Mouse (Mus musculus): Measurements from ENCODE around the gene Ryr3. TPM values are rescaled to one million over a fixed set of nuclear protein-coding genes. Genes with fewer than 3 reads are reported as not detected.

Ryr3 gene
- polyA plus RNA-seq, 1 experiment from 2014 or later, result 2.2 TPM

GRCm38 (mm10) chr2:112669461-112669860 lies 547.4 kb downstream of the Ryr3 start:
- ChIA-PET POLR2A (no interaction called here), CTCF (interaction anchor here (2.3 kb wide), 1 partner anchor 8 kb away, joined by 6 read pairs; no protein-coding TSS in a partner anchor)
- ATAC-seq (no peak), DNase-seq (ENCODE audit: low read depth, low spot score) (no peak)
- no peak for TF ChIP-seq CTCF (IDR thresholded peaks at IDR 0.05)
- in situ Hi-C loops (cut with MboI; ENCODE audit: low pct_unique_long_range_greater_than_20kb), result no loop called here
- H3K27me3 ChIP-seq, result peaks cover 12% of the 10 kb centered on the region

DNA sequence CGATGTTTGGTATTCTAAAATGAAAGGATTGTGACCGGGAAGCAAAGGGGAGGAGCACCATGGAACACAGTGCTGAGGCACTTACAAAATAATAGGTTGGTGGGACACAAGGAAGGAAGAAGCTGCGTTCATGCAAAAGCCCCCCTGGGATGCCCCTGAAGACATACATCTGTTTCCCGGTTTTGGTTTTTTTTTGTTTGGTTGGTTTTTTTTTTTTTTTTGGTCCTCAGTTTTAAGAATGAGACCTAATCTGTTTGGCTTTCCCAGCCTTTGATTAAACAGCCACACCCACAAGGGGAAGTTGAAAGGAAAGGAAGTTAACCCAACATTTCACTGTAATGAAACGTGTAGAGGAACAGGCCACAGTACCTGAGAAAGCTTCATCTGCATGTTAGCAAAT lies 560.8 kb downstream of the Ryr3 start:
- no peak for TF ChIP-seq CTCF (IDR thresholded peaks at IDR 0.05)
- H3K27me3 ChIP-seq, result peaks cover 8% of the 10 kb centered on the region
- POLR2A ChIA-PET, result no interaction called here
- CTCF ChIA-PET, result no interaction called here
- in situ Hi-C loops (cut with MboI; ENCODE audit: low pct_unique_long_range_greater_than_20kb), result no loop called here
- ATAC-seq, result no peak
- DNase-seq (ENCODE audit: low read depth, low spot score), result no peak

DNA sequence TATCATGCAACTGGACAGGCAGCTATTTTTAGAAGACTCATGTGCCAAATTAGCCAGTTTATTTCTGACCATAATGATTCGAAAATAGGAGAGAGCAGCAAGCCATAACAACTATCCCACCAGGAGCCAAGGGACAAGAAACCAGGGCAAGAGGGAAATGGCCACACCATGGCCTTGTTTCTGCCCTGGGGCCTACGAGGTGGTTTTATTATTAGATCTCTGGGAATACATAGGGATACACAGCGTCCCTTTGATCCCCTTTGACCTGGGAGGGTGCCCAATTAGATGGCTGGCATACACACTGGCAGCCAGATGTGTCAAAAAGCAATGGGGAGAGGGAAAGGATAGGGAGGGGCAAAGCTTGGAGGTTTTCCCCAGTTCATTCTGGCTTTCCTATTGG lies 563.1 kb downstream of the Ryr3 start:
- TF ChIP-seq CTCF (IDR thresholded peaks at IDR 0.05), result no peak
- ATAC-seq (no peak), DNase-seq (ENCODE audit: low read depth, low spot score) (no peak)
- peaks cover 7% of the 10 kb centered on the region for H3K27me3 ChIP-seq
- in situ Hi-C loops (cut with MboI; ENCODE audit: low pct_unique_long_range_greater_than_20kb), result no loop called here
- CTCF ChIA-PET, result no interaction called here
- POLR2A ChIA-PET, result no interaction called here

GRCm38 (mm10) chr2:112637206-112637605 lies 579.7 kb downstream of the Ryr3 start:
- no peaks in the 10 kb centered on the region for H3K27me3 ChIP-seq
- ATAC-seq (no peak), DNase-seq (ENCODE audit: low read depth, low spot score) (no peak)
- CTCF ChIA-PET, result interaction anchor here (0.8 kb wide), 1 partner anchor 18 kb away, joined by 3 read pairs; no protein-coding TSS in a partner anchor
- TF ChIP-seq CTCF (IDR thresholded peaks at IDR 0.05), result no peak
- in situ Hi-C loops (cut with MboI; ENCODE audit: low pct_unique_long_range_greater_than_20kb), result no loop called here
- POLR2A ChIA-PET, result no interaction called here

GRCm38 (mm10) chr2:112632536-112632935 lies 584.4 kb downstream of the Ryr3 start:
- in situ Hi-C loops (cut with MboI; ENCODE audit: low pct_unique_long_range_greater_than_20kb), result no loop called here
- CTCF ChIA-PET, result no interaction called here
- no peak for ATAC-seq

GRCm38 (mm10) chr2:112630669-112631068 lies 586.2 kb downstream of the Ryr3 start:
- POLR2A ChIA-PET, result interaction anchor here (0.6 kb wide), 1 partner anchor 98 kb away, joined by 3 read pairs; no protein-coding TSS in a partner anchor
- no peaks in the 10 kb centered on the region for H3K27me3 ChIP-seq
- in situ Hi-C loops (cut with MboI; ENCODE audit: low pct_unique_long_range_greater_than_20kb), result no loop called here
- CTCF ChIA-PET, result no interaction called here
- ATAC-seq (no peak), DNase-seq (ENCODE audit: low read depth, low spot score) (no peak)
- no peak for TF ChIP-seq CTCF (IDR thresholded peaks at IDR 0.05)

More at GRCm38 (mm10) chr2:112632536-112632935, 584.4 kb downstream of the Ryr3 start:
- no peaks in the 10 kb centered on the region for H3K27me3 ChIP-seq
- TF ChIP-seq CTCF (IDR thresholded peaks at IDR 0.05), result no peak
- DNase-seq (ENCODE audit: low read depth, low spot score), result no peak
- POLR2A ChIA-PET, result no interaction called here

DNA sequence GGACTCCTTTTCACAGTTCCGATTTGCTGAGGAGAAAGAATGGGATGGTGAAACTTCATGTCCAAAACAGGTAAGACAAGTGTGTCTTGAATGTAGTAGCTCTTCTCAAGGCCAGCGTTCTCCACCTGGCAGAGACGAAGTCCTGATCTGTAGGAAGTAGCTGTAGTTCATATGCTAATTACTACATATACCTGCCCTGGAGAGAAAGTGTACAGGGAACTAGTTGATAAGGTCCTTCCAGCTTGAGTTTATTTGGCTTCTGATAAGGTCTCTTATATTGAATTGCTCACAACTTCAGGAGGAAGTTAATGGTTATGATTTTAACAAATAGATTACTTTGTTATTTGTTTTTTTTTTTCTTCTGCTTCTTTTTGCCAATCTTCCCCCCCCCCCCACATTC lies 591.7 kb downstream of the Ryr3 start:
- ATAC-seq, result no peak
- no peak for DNase-seq (ENCODE audit: low read depth, low spot score)
- ChIA-PET CTCF (interaction anchor here (0.7 kb wide), 1 partner anchor 13 kb away, joined by 3 read pairs; no protein-coding TSS in a partner anchor), POLR2A (no interaction called here)
- in situ Hi-C loops (cut with MboI; ENCODE audit: low pct_unique_long_range_greater_than_20kb), result no loop called here
- TF ChIP-seq CTCF (IDR thresholded peaks at IDR 0.05), result no peak
- H3K27me3 ChIP-seq, result no peaks in the 10 kb centered on the region

DNA sequence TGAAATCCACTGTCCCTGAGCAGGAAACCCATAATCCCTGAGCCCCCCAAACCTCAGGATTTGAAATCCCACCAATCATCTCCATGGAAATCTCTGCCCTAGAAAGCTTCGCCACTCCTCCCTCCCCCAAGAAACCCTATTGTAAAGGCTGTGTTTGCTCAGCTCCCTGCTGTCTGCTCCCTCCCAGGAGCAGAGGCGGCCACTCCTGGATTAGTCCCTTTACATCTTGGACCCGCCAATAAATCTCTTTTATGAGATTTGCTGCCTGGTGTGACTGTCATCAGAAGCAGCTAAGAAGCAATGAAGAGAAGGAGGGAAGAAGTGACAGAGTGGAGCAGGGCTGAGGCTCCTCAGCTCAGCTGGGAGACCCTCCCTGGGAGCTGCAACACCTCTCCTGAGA lies 599.7 kb downstream of the Ryr3 start:
- H3K27me3 ChIP-seq, result no peaks in the 10 kb centered on the region
- no peak for TF ChIP-seq CTCF (IDR thresholded peaks at IDR 0.05)
- ChIA-PET POLR2A (no interaction called here), CTCF (no interaction called here)
- ATAC-seq, result no peak
- no peak for DNase-seq (ENCODE audit: low read depth, low spot score)
- in situ Hi-C loops (cut with MboI; ENCODE audit: low pct_unique_long_range_greater_than_20kb), result no loop called here

DNA sequence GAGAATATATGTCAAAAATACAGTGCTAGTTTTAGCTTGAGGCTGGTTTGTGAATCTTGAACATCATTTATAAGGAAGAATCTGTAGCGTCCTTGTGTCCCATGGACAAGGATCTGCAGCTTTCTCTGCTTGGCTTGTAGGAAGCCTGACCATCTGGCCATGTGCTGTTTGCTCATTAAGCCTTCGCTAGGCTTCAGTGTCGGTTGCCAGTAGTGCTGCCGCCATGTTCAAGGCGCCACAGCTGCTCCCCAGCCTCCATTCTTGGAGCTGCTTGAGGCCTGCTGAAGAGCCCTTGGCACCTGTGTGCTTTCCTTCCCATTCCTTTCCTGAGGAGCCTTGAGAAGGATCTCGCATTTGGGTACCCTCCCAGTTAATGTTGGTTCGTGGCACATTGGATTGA lies 602.5 kb downstream of the Ryr3 start:
- DNase-seq (ENCODE audit: low read depth, low spot score), result no peak
- ATAC-seq, result no peak
- POLR2A ChIA-PET, result no interaction called here
- TF ChIP-seq CTCF (IDR thresholded peaks at IDR 0.05), result no peak
- H3K27me3 ChIP-seq, result no peaks in the 10 kb centered on the region
- in situ Hi-C loops (cut with MboI; ENCODE audit: low pct_unique_long_range_greater_than_20kb), result no loop called here
- CTCF ChIA-PET, result interaction anchor here (0.8 kb wide), 1 partner anchor 113 kb away, joined by 3 read pairs; no protein-coding TSS in a partner anchor

DNA sequence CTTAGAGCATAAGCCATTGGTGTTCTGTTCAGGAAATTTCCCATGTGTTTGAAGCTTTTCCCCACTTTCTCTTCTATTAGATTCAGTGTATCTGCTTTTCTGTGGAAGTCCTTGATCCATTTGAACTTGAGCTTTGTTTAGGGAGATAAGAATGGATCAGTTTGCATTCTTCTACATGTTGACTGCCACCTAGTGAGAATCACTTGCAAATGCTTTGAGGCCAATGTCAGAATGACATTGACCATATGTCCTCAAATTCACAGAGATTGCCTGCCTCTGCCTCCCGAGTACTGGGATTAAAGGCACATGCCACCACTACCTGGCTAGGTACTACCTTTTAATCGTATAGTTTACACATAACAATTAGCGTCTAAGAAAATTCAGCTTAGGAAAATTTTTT lies 604.3 kb downstream of the Ryr3 start:
- in situ Hi-C loops (cut with MboI; ENCODE audit: low pct_unique_long_range_greater_than_20kb), result no loop called here
- ChIA-PET CTCF (interaction anchor here (1.1 kb wide), 1 partner anchor 12 kb away, joined by 3 read pairs; no protein-coding TSS in a partner anchor), POLR2A (no interaction called here)
- ATAC-seq (no peak), DNase-seq (ENCODE audit: low read depth, low spot score) (no peak)
- H3K27me3 ChIP-seq, result no peaks in the 10 kb centered on the region
- TF ChIP-seq CTCF (IDR thresholded peaks at IDR 0.05), result no peak

DNA sequence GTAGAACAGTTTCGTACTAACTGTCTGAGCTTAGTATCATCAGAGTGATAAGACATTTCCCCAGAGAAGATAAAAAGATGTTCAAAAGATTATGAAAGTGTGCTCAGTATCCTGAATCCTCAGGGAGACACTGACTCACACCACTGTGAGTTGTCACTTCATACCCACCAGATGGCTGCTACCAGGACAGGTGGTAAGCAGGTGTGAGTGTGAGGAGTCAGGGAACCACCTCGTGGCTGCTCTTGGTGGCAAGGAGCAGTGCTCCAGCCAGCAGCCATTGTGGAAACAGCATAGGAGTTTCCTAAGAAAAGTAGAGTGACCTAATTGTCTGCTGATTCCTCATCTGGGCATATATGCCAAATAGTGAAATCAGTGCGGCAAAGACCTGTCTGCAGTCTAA lies 610.4 kb downstream of the Ryr3 start:
- in situ Hi-C loops (cut with MboI; ENCODE audit: low pct_unique_long_range_greater_than_20kb), result no loop called here
- DNase-seq (ENCODE audit: low read depth, low spot score) (no peak), ATAC-seq (no peak)
- no peaks in the 10 kb centered on the region for H3K27me3 ChIP-seq
- ChIA-PET CTCF (interaction anchor here (0.9 kb wide), 1 partner anchor 100 kb away, joined by 3 read pairs; no protein-coding TSS in a partner anchor), POLR2A (no interaction called here)
- TF ChIP-seq CTCF (IDR thresholded peaks at IDR 0.05), result no peak

DNA sequence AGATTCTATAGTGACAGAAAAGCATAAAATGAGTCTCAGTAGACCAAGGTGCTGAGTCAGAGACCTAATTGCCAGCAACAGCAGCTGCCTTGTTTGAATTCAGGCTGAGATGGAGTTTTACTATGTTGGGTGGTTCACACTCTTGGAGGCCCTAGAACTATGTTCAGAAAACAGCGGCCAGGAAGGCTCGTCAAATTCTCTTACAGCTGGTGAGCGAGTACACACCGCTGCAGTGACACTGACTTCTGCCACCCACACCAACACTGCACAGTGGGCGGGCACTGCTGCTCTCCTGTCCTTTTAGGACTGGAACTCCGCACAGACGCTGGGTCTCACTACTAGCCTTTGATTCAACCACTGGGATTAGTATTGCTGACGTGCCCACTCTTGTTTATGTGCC lies 614.4 kb downstream of the Ryr3 start:
- ATAC-seq (no peak), DNase-seq (ENCODE audit: low read depth, low spot score) (no peak)
- ChIA-PET POLR2A (no interaction called here), CTCF (no interaction called here)
- TF ChIP-seq CTCF (IDR thresholded peaks at IDR 0.05), result no peak
- H3K27me3 ChIP-seq, result no peaks in the 10 kb centered on the region
- in situ Hi-C loops (cut with MboI; ENCODE audit: low pct_unique_long_range_greater_than_20kb), result no loop called here

All from Patski (cell line).